Mouse (Mus musculus): ENCODE results near the gene Olfr911-ps1.

The Olfr911-ps1 gene

GRCm38 (mm10) chr9:38521280-38521679 lies at the start of gene Olfr911-ps1:
Gene Olfr911-ps1, plus strand, starts transcription at chr9:38521580.
- ATAC-seq (ENCODE audit: low TSS enrichment) = no peak

DNA sequence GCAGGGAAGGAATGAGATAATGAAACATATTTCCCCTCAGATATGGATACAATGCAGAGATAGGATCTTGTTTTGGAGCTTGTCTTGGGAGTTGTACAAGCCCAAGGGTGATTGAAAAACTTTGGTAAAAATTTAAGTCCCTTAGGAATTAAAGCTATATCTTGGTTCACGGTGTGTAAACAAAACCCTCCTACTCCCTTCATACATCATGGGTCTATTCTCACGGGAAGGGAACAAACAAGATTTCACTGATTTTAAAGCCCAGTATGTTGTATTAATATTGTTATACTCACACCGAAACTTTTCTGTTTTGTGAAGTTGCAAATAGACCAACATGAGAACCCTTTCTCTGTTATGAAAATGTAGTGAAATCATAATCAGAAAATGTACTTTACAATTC lies 34.6 kb upstream of the Olfr911-ps1 start, which contains the start of gene Olfr906:
Gene Olfr906, plus strand, starts transcription at position 301 of the 400 bp plus-strand sequence.
- no peak for ATAC-seq (ENCODE audit: low TSS enrichment)

DNA sequence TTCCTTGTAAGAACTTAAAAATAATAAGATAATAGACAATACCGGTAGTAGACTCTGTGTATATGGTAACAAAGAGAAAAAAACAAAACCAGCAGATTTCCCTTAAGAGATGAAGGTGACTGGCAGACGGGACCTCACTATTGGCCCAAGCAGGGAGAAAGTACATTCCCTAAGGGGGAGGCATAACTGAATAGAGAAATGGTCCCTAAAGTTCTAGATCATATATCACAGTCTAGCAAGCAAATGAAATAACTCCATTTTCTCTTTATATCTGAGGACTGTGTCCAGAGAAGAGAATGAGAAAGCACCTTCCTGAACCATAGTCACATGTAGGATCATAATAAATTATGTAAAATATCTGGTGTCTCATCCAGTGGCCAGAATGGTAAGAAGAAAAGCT lies 25.9 kb upstream of the Olfr911-ps1 start, which contains the start of gene Olfr907:
Gene Olfr907, plus strand, starts transcription at position 301 of the 400 bp plus-strand sequence.
- no peak for ATAC-seq (ENCODE audit: low TSS enrichment)

GRCm38 (mm10) chr9:38512353-38512752 lies 9.0 kb upstream of the Olfr911-ps1 start:
- ATAC-seq (ENCODE audit: low TSS enrichment) = no peak

DNA sequence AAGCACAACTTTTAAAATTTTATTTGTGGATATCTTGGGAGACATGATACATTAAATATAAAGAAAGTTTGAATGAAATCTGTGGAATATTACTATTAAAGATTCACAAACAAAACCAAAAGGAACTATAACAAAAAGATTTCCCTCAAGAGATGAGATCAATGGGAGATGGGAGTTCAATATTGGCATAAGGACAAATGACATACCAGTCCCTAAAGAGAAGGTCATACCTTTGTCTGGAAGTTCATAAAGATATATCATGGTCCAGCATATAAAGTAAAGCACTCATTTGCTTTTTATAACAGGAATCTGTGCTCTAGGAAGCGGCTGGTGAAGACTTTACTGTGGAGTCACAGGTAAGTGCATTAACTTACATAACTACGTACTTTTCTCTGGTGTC lies 16.2 kb downstream of the Olfr911-ps1 start, which contains the start of gene Olfr910:
Gene Olfr910, plus strand, starts transcription at position 301 of the 400 bp plus-strand sequence.
- ATAC-seq (ENCODE audit: low TSS enrichment) = no peak

Data from frontal cortex, adult (tissue).